Mouse (Mus musculus) lung, postnatal 0 days (tissue): Measurements from ENCODE around the gene Rab36. TPM values are rescaled to one million over a fixed set of nuclear protein-coding genes. Genes with fewer than 3 reads are reported as not detected.

Source experiments
- ATAC-seq: fragments of 200-750 bp; cut with Nextera tagmentation; 2 replicates; pipeline ENCODE4 v1.8.0; 2017; ENCODE audit warnings: moderate library complexity
- DNase-seq: peaks from one replicate; pipeline ENCODE4 v3.0.0-alpha.2; 2016; ENCODE audit warnings: low spot score
- H3K27ac ChIP-seq: fragments of 300-500 bp; sonication (generic); 2 replicates; pipeline ENCODE4 v1.5.1; 2014; ENCODE audit warnings: antibody characterized with exemption, mild to moderate bottlenecking, low read length, mixed read lengths
- H3K27me3 ChIP-seq: fragments of 300-500 bp; sonication (generic); replicated peaks from 2 replicates; pipeline ENCODE4 v1.6.1; 2014; ENCODE audit warnings: low read length, mixed read lengths; ENCODE audit not compliant: insufficient read depth
- H3K36me3 ChIP-seq: fragments of 300-500 bp; sonication (generic); 2 replicates; pipeline ENCODE4 v1.6.1; 2014; ENCODE audit warnings: low read length, mixed read lengths; ENCODE audit not compliant: insufficient read depth
- H3K4me1 ChIP-seq: fragments of 300-500 bp; sonication (generic); 2 replicates; pipeline ENCODE4 v1.6.1; 2014; ENCODE audit warnings: antibody characterized with exemption, low read depth, low read length, mixed read lengths; ENCODE audit not compliant: insufficient read depth
- H3K4me2 ChIP-seq: fragments of 300-500 bp; sonication (generic); replicated peaks from 2 replicates; pipeline ENCODE4 v1.6.1; 2014; ENCODE audit warnings: low read depth, mild to moderate bottlenecking, low read length, moderate library complexity, mixed read lengths
- H3K4me3 ChIP-seq: fragments of 300-500 bp; sonication (generic); 2 replicates; pipeline ENCODE4 v1.5.1; 2014; ENCODE audit warnings: low read depth, low read length
- H3K9ac ChIP-seq: fragments of 300-500 bp; sonication (generic); replicated peaks from 2 replicates; pipeline ENCODE4 v1.6.1; 2014; ENCODE audit warnings: low read depth, mild to moderate bottlenecking
- H3K9me3 ChIP-seq: fragments of 300-500 bp; sonication (generic); 2 replicates; pipeline ENCODE4 v1.6.1; 2016; ENCODE audit warnings: low read length, mixed read lengths
- CTCF ChIP-seq: IDR thresholded peaks from 2 replicates; pipeline ENCODE4 v1.5.1; 2016; ENCODE audit warnings: antibody characterized with exemption, mild to moderate bottlenecking
- EP300 ChIP-seq: IDR thresholded peaks from 2 replicates; pipeline ENCODE4 v1.6.1; 2016; ENCODE audit warnings: antibody characterized with exemption, mild to moderate bottlenecking, control low read depth
- WGBS: fragments of 180-500 bp; shearing (Covaris S2); extraction: QIAGEN DNeasy Blood & Tissue Kit; methylation state at CpG from one replicate; pipeline ENCODE4 v1.1.7; 2014; 5-methylcytosine and 5-hydroxymethylcytosine counted together
- polyA plus RNA-seq: library from polyadenylated mRNA; unstranded; fragments of >200 nt; fragmentation: Nextera tagmentation; extraction: Ambion mirVana; gene quantifications from 2 replicates; pipeline ENCODE4 v1.2.1, GENCODE M21; 2015

The Rab36 gene
- polyA plus RNA-seq, 1 experiment from 2014 or later, result 4.7 TPM

DNA sequence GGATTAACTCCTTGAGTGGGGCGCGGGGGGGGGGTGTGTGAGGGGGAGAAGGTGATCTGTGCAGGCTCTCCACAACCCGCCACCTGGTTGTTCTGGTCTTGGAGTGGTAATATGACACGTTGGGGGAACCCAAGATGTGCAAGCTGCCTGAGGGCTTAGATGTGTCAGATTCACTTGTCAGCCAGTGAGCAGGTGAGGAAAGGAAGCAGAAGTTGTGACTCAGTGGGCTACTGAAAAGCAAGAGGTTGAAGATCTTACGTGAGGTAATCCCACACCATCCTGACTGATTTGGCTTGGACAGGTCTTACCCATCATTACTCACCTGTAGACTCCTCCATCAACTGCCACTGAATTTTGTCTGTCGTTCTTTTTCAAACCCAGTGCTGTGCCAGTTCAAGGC lies 25.8 kb downstream of the Rab36 start:
- H3K27ac ChIP-seq, result no peak overlapping the region
- peaks cover 17% of the 10 kb centered on the region; the same call in 1 of the 2 replicates for H3K4me1 ChIP-seq
- no peak for DNase-seq
- ATAC-seq, result peak; percentile 32; the same call in 1 of the 2 replicates
- H3K4me2 ChIP-seq, result peak overlapping the region; percentile 90
- 31% methylated on average over 6 of the region's 6 CpGs for WGBS
- no peak overlapping the region for H3K9ac ChIP-seq
- peak overlapping the region; percentile 93 for H3K4me3 ChIP-seq
- no peaks in the 10 kb centered on the region for H3K27me3 ChIP-seq
- no peaks in the 10 kb centered on the region for H3K9me3 ChIP-seq
- no peaks in the 10 kb centered on the region for H3K36me3 ChIP-seq
- no peak for TF ChIP-seq EP300
- no peak for TF ChIP-seq CTCF

DNA sequence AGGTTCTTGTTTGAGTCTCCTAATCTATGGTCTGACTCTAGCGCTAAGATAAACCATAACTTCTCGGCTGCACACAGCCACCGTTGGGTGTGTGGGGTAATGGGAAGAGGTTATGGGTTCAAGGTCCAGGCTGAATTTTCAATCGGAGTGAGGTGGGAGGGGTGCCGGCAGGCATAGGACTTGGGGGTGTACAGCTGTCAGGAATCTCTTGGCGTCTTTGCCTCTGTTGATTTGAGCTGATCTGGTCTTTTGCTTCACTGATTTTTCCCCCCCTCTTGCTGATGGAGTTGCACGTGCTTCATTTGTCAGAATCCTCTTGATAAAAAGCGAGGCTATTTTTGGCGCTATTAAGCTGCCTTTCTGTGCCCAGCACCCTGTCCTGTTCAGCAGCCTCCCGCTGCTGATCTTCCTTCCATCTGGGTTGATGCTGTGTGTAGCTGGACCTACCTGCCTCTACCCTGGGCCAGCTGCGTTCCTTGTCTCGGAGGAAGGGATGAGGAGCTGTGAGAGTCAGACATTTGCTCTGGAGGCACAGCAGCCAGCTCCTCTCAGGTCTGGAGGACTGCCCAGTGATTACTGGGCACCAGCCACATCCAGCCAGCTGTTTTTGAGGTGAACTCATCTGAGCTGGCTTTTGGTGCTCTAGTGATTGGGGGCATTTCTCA lies 26.6 kb downstream of the Rab36 start:
- DNase-seq (no peak), ATAC-seq (no peak)
- peak overlapping the region; percentile 93; the same call in 1 of the 2 replicates for H3K4me3 ChIP-seq
- TF ChIP-seq EP300 (no peak), CTCF (no peak)
- H3K36me3 ChIP-seq, result no peaks in the 10 kb centered on the region
- peak overlapping the region; percentile 90 for H3K4me2 ChIP-seq
- peaks cover 17% of the 10 kb centered on the region; the same call in 1 of the 2 replicates for H3K4me1 ChIP-seq
- WGBS, result 30% methylated on average over 12 of the region's 12 CpGs
- peak overlapping the region; percentile 32; the same call in 1 of the 2 replicates for H3K9ac ChIP-seq
- H3K27me3 ChIP-seq, result no peaks in the 10 kb centered on the region
- H3K9me3 ChIP-seq, result no peaks in the 10 kb centered on the region
- 0 out of 2 replicates have a peak overlapping the region, but pooled peaks have one; percentile 21 for H3K27ac ChIP-seq

DNA sequence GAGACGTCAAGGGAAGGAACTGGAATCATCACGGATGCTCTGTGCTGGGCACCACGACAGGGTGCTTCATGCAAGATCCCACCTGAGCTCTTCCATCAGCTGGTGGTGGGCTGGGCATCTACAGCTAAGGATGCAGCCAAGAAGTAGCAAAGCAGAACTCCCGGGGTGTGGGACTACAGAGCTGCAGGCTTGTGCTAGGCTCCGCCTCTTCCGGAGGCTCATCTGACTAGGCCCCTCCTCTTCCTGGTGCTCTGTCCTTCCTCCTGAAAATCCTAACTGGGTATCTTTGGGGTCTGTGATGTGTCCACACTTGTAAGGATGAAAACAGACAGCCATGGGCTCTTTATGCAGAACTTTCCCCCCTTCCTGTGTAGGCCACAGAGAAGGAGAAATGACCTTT lies 28.8 kb downstream of the Rab36 start:
- H3K4me3 ChIP-seq, result no peak overlapping the region
- H3K27me3 ChIP-seq, result no peaks in the 10 kb centered on the region
- H3K9me3 ChIP-seq, result no peaks in the 10 kb centered on the region
- H3K27ac ChIP-seq, result no peak overlapping the region
- H3K4me1 ChIP-seq, result peaks cover 23% of the 10 kb centered on the region; the same call in 1 of the 2 replicates
- no peak overlapping the region for H3K9ac ChIP-seq
- TF ChIP-seq CTCF (no peak), EP300 (no peak)
- H3K36me3 ChIP-seq, result no peaks in the 10 kb centered on the region
- DNase-seq (no peak), ATAC-seq (no peak)
- WGBS, result 68% methylated on average over 6 of the region's 6 CpGs
- H3K4me2 ChIP-seq, result no peak overlapping the region

DNA sequence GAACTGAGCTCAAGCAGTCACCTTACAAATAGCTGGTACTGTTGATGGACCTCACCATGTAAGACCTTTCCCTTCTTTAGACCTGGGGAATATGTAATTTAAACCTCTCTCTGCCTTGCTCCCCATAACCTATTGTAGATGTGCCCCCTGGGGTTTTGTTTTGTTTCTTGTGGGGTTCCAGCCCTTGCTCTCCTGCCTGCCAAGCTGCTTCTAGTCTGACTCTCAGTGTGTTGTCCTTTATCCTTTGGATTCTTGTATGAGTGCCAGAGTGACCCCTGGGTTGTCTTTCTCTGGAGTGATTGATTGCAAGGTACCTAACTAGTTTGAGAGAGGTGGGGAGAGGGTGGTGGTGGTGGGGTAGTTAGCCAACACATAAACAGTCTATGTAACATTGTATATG lies 30.6 kb downstream of the Rab36 start:
- Histone ChIP-seq H3K27me3 (no peaks in the 10 kb centered on the region), H3K4me3 (no peak overlapping the region), H3K9ac (no peak overlapping the region), H3K4me1 (peaks cover 17% of the 10 kb centered on the region; the same call in 1 of the 2 replicates), H3K9me3 (no peaks in the 10 kb centered on the region), H3K4me2 (no peak overlapping the region), H3K27ac (peak overlapping the region; percentile 26; the same call in 1 of the 2 replicates), H3K36me3 (no peaks in the 10 kb centered on the region)
- ATAC-seq (no peak), DNase-seq (no peak)
- no peak for TF ChIP-seq EP300
- TF ChIP-seq CTCF, result no peak

DNA sequence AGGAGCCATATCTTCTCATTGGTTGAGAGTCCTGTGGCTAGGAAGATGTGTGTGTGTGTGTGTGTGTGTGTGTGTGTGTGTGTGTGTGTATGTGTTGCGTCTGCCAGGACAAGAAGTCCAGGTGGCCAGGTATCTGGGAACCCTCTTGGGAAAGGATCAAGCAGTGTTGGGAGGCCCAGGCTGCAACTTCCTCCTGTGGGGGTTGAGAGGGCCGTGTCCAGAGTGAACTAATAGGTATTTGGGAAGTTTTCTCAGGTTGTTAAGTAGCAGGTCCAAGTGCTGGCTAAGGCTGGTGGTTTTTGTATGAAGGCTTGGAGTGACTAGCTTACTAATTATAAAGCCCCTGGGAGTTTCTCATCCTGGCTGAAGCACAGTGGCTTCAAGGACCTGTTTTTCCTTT lies 31.2 kb downstream of the Rab36 start:
- Histone ChIP-seq H3K4me2 (peak overlapping the region; percentile 23; the same call in 1 of the 2 replicates), H3K4me3 (no peak overlapping the region; the same call in 1 of the 2 replicates), H3K27ac (peak overlapping the region; percentile 66), H3K36me3 (no peaks in the 10 kb centered on the region), H3K9me3 (no peaks in the 10 kb centered on the region), H3K9ac (no peak overlapping the region), H3K27me3 (no peaks in the 10 kb centered on the region), H3K4me1 (peaks cover 17% of the 10 kb centered on the region; the same call in 1 of the 2 replicates)
- TF ChIP-seq EP300 (no peak), CTCF (no peak)
- DNase-seq (peak; percentile 48), ATAC-seq (peak; percentile 51)
- WGBS, result 60% methylated on average over 2 of the region's 2 CpGs

DNA sequence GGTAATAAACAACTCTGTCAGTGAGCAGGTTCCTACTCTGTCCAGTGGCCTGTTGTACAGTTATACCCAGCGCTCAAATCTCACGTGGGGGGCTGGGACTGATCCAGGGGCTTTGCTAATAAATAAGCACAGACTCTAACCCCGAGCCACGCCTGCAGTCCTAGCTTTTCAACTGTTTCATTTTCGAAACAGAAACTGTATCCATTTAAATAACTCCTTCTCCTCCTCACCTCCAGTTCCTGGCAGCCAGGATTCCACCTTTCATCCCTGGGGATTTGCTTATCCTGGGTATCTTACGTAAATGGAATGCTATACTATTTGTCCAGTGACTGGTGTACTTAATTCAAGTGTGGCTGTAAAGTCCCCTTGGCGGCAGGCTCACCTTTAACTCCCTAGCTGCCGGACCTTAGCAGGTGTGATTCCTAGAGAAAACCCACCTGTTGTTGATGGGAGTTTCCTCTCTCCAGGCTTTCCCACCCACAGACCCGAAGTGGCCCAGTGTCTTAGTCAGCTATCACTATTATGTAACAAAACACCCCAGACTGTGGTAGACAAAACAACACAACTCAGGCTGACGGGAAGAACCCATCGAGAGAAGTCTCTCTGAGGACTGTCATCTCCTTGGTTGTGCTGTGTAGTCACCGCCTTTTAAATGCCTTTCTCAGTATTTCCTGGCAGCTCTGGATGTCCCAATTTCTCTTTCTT lies 31.9 kb downstream of the Rab36 start:
- no peaks in the 10 kb centered on the region for H3K9me3 ChIP-seq
- no peaks in the 10 kb centered on the region for H3K36me3 ChIP-seq
- H3K4me3 ChIP-seq, result peak overlapping the region; percentile 10; the same call in 1 of the 2 replicates
- TF ChIP-seq EP300 (peak; percentile 90), CTCF (no peak)
- DNase-seq, result peak; percentile 90
- H3K4me1 ChIP-seq, result peaks cover 16% of the 10 kb centered on the region; the same call in 1 of the 2 replicates
- no peak overlapping the region for H3K9ac ChIP-seq
- H3K27me3 ChIP-seq, result no peaks in the 10 kb centered on the region
- peak; percentile 91 for ATAC-seq
- H3K27ac ChIP-seq, result peak overlapping the region; percentile 66
- WGBS, result 30% methylated on average over 12 of the region's 12 CpGs
- peak overlapping the region; percentile 23 for H3K4me2 ChIP-seq
